Mouse (Mus musculus): ENCODE measurements at regions not wholly inside any gene's neighbourhood (a gene's known extent, or its start where the extent isn't known, plus 50 kb on each side); places are given as distances from the start of the nearest gene placed in this dataset.
A peak's percentile ranks its signal among the peaks of the same experiment; 100 is the strongest.

DNA sequence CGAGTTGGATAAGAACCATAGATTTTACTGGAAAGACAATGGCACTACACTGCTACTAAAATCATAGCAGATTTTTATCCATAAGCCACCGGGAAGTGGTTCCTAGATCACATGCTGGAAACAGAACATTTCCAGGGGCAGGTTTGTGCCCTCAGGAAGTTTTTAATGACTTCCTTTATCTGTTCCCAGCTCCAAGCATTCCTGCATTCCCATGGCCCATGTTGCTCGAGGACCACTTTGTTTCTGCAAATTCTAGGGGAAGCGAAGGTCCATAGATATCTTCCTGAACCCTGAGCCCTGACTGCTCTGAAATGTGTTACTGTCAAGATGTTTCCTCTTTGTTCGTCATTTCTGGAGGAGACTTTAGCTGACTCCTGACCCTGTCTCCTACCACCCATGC lies 235.6 kb upstream of the Map3k1 start:
- no peak for DNase-seq

DNA sequence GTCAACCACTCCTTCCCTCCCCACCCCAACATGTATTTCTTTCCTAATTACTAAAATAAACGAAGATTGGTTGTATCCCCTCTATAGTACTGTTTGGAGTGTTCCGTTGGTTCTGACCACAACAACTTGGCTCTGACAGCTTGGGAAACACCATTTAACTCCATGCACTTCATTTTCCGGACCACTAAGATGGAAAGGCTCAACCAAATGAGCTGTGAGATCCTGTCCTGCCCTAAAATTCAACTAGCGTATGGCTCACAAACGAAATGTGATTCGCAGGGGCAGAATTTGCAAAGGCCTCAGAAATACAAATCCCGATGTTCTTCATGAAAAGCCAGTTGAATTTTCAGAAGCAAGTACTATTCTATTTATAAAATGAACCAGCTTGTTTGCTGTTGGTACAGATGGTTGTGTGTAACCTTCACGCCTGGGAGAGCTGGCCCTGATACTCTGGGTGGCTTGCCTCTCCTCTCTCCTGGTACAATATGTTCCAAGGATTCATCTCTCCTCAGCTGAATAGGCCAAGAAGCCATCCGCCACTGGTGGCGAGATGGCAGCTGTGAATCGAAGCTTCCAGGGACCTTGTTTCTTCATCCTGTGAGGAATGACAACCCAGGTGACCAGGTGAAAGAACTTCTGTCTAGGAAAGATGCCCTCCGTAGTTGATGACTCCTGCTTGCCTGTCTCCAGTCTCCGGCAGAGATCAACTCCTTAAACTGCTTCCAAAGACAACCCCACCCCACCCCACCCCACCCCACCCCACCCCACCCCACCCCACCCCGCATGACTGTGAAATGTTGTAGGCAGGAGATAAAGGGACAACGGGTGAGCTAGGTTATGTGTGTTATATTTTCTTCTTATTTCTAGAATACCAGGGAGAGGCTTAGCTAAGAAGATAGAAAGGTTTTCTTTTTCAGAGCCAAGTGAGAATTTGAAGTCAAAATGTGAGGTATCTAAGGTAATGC lies 237.7 kb upstream of the Map3k1 start:
- no peak for DNase-seq

DNA sequence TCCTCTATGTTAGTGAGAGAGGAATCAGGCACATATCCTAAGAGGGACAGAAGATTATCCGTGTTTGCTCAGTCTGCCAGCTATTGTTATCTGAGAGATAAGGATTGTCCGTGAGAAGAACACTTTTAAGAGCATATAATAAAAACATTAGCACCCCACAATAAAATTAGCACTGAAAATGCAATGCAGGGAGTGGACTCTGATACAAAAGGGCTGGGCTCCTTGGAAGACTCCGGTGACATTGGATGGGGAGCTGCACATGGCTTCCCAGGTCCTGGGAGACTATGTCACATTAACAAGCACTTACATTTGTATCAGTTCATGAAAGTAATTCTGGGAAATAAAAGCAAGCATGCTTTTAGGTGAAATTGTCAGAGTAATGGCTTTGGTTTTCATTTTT lies 238.6 kb upstream of the Map3k1 start:
- no peak for DNase-seq

DNA sequence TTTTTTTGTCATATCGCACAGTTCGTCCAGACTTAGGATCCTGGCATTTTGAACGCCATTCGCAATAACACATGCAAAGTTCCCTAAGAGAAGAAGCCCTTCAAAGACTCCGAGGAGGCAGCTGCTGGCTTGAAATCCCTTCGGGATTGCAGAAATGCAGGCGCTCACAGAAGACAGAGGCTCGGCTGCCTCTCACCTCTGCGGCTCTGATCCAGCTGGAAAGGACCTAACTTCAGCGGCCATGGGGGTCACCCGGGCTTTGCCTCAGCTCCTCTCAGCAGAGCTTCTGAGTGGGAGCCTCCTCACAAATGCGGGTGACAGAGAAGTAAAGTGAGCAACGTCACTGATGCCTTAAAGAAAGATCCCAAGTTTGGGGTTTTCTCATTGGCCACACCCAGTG lies 239.1 kb upstream of the Map3k1 start:
- no peak for DNase-seq

DNA sequence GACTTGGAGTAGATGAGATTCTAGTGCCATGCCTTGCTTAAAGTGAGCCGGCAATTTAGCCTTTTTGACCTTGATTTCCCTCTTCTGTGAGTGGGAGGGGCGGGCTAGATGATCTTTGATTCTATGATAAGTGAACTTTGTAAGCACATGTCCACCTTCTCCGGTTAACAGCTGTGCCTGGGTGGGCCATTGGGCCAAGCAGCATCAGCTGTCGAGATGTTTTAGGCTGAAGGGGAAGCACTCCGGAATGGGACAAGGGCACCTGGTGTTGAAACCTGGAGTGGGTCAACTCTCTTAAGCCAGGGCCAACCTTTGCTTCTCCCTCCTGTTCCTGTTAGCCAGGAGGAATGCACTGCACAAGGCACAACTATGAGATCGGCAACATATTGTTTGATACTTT lies 239.5 kb upstream of the Map3k1 start:
- no peak for DNase-seq

DNA sequence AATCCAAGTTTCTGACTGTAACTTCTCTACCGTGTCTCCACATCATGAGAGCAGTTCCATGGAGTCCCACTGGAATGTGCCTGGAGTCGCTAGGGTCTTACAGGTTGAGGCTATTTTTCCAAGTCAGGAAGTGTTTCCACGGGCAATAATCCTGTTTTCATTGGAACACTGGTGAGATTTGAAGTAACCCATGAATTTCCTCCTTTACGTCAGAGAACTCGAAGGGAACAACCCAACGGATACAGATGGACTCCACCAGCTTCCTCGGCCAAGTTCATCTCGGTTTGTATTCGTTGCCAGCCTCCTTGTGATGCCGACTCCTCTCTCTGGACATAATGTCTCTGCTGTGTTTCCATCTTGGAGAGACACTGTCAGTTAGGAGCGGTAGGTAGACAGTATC lies 237.4 kb upstream of the Ankrd55 start:
- no peak for DNase-seq

DNA sequence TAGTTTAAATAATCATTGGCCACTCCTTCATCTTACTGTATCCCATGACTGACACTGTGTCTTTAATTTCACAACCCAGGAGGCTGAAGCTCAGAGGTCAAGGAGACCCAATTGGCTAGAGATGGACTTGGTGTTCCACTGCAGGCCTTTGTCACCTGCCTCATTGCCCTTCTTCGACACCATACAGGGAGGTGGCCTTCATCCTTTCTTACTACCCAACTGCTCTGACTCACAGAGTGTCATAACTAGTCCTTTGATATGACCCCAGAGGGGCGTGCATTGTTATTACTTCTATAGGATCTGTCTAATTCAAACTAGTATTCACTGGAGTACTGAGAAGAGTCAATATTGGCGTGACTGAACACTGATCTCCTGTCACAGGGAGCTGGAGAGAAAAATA lies 236.2 kb upstream of the Ankrd55 start:
- DNase-seq: no peak

DNA sequence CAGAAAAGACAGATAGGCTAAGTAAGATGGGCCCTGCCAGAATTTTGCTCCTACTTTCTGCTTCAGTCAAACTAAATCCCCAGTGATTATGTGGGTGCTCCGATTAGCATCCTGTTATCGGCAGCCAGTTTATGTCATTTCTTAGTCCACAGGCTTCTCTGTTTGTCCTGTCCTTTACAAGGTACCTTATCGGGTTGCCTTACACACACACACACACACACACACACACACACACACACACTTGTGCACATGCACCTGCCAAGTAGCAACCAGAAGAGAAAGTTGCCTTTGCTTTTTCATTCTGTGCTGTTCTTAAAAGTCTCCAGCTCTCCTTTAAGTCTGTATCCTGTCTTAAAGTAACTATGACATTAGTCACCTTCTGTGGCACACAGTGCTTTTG lies 235.8 kb upstream of the Ankrd55 start:
- DNase-seq: no peak

DNA sequence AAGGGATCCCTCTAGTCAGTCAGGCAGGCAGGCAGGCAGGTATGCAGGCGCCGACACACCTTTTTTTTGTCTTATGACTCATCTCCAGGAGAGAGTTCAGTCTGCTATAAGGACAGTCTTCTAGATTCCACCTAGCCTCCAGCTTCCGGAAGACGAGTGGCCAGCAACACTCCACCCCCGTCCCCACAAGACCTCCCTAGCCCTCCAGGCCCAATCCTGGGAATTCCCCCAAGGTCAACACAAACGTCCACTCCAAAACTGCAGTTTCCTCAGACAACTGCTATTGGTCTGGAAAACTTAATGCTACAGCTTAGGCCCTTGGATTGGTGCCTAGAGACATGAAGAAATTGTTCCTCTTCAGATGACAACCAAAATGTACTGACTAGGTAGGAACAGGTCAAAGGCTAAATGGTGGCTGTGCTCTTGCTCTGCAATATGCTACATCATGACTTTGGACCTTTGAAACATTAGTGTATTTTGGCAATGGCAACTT lies 233.3 kb upstream of the Ankrd55 start:
- no peak for DNase-seq

DNA sequence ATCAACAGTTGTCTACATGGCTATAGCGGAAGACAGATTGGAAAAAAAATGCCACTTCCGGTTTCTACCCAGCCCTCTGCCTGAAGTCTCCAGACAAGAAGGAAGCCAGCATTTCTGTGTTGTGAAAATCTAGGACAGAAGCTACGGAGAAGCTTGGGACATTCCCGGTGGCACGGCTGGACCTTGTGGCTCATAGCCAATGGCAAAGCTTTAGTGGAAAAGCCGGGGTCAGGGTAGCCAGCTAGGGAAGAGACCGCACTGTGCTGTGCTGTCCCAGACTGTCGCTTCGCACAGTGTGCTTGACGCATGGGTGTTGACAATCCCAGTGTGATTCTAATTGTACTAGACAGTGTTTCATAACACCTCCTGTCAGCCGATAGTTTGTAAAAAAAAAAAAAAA lies 230.0 kb upstream of the Ankrd55 start:
- peak; percentile 29 for DNase-seq

DNA sequence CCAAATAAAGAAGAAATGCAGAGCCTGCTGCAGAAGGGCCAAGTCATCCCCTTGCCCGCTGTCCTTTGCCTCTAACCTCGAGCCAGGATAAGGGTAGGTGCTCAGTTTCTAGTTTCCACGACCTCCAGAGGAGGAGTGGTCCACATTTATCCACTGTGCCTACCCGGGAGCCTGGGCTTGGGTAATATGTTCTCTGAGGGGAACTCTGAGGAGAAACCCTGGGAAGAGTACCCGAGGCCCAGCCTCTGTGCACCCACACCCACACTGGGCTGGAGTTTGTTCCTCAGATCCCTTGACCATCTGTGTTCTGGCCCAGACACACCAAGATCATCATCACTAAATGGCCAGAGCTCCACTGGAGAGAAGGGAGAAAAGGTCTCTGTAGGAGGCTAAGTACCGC lies 229.5 kb upstream of the Ankrd55 start:
- no peak for DNase-seq

DNA sequence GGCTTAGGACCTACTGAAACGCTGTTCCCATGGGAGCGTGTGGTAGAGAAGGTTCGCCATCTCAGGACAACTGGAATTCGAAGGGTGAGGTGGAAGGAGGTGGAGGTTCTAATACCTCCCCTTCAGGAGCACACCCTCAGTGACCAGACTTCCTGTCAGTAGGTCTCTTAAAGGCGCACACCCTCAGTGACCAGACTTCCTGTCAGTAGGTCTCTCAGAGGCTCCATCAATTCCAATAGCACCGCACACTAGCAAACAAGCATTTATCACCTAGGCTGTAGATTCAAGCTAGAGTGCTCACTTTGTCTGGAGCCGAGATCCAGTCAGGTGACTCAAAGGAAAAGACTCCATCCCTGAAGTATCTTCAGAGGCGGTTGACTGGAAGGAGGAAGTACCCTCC lies 226.2 kb upstream of the Ankrd55 start:
- peak; percentile 34 for DNase-seq

DNA sequence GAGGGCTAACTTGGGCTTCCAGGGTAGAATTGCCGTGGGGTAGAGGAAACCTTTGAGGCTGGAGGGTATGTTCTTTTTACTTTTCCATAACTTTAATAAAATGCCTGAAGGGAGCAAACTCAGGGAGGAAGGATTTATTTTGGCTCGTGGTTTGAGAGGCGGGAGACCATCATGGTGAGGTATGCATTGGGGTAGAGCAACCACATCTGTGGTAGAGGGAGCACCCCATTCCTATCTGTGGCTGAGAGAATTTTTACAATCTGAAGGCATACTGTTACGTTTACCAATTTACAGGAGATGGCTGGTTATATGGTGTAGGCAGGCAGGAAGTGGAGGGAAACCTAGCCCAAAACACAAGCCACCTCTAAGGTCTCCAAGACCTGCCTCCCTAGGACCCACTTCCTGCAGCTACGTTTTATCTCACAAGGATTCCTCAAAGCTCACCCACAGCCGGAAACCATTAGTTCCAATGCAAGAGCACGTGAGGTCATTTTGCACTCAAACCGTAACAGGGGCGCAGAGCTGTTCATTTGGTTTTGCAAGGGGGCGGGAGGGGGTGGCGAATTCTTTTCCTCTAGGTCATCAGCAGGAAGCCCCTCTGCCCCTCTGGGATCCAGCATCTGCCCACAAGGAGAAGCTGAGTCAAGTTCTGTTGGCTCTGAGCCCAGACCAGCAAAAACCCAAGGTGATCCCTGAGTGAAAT lies 224.7 kb upstream of the Ankrd55 start:
- no peak for DNase-seq

DNA sequence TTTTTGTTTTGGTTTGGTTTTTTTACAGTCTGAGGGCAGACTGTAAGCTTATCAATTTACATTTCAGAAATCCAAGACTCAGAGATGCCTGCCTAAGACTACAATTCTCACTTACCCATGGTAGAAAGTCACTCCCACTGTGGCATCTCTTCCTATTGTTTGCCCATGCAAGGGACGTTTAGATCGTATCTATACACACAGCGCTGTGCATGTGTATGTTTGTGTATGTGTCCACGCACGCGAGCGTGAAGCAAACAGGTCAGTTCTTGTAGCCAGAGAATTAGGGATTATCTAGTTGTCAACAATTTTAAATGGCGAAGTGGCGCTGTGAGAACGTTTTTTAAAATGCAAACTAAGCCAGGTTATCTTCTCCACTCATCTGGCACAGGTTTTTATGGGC lies 223.6 kb upstream of the Ankrd55 start:
- no peak for DNase-seq

DNA sequence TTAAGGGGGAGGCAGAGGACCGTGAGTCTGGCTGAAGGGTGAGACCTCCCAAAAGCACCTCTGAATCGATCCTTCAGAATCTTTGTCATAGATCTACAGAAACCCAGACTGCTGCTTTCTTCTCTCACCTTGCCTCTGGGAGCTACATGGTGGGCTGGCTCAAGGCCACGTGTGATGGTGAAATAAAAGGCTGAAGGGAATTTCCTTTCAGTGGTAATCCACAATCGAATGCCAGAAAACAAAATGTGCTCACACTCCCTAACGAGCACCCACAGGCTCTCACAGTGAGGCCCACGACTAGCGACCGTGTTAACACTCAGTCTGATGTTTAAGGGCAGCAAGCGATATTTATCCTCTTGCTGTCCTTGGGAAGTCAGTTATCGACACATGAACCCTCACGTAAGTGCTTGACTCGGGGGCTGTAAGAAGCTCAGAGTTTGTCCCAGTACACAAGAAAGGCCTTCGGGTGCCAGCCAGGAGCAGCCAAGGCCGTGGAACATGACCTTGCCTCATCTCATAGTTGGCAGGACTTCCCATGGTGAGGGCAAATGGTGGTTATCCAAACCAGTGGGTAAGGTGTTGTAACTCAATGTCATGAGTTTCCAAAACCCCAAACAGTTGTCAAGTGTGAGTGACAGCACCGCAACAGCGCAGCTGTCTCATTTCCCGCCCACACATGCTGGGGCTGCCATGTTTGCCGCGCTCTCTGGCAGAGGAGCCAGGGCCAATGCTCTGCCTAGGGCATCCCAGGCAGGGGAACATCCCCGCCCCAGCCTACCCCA lies 221.0 kb upstream of the Ankrd55 start:
- DNase-seq: peak; percentile 58

DNA sequence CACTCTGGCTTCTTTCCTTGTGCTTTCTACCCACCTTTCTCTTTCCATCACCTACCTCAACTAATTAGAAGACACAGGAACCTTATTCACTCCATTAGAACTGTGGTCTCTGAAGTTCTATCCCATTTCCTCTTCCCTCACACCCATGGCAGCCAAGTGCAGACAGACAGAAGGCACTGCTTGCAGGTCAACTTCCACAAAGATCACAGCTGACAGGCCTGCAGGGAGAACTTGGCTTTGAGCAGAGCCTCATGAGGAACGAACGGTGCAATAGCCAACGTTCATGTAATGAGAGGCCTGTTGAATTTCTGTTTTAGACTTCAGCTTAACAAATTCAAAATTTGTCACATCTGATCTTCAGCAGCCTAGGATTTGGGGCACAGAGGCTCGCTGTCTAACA lies 217.5 kb upstream of the Ankrd55 start:
- DNase-seq: peak; percentile 33

DNA sequence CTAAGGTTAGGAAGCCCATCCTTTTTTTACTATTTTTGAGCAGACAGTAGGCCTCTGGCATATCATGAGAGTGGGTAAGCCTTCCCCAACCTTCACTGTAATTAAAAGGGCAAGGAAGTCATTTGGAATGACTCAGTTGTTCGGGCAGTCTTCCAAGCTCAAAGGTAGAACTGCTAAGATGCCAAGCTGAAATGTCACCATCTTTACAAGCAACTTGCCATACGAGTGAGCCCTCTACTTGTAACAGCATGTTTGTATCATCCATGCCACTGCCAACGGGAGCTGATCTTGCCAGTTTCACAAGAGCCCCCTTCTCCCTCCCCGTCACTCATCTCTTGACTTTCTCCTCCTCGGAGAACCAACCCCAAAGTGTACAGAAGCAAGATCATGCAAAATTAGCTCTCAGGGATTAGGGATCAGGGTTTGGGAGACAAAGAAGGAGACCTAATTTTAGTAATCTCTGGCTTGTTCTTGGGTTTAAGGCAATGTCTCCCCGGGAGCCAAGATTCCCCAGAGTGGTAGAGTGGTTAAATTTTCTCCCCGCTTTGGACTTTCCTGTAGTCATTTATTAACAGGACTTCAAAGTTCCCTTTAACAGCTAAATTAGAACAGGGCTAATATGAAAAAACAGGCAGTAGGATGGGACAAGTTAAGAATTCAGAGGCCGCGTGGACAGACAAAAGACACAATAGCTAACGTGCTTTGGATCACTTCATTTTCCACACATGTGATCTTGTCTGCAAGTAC lies 216.9 kb upstream of the Ankrd55 start:
- peak; percentile 65 for DNase-seq

DNA sequence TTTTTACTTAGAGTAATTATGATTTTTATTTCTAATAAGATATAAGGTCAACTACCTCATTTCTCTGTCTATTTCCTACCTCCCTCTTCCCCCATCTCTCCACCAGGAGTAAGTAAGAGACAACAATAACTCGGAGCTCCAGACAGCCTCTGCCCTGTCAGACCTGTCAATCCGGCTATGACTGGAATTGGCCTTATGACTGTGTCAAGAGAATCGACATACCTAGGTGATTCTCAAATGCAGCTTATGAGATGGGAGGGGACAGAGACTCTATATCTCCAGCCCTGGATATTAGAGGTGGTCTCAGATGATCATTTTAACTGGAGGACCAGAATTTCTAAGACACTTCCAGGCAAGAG lies 216.3 kb upstream of the Ankrd55 start:
- DNase-seq: no peak

DNA sequence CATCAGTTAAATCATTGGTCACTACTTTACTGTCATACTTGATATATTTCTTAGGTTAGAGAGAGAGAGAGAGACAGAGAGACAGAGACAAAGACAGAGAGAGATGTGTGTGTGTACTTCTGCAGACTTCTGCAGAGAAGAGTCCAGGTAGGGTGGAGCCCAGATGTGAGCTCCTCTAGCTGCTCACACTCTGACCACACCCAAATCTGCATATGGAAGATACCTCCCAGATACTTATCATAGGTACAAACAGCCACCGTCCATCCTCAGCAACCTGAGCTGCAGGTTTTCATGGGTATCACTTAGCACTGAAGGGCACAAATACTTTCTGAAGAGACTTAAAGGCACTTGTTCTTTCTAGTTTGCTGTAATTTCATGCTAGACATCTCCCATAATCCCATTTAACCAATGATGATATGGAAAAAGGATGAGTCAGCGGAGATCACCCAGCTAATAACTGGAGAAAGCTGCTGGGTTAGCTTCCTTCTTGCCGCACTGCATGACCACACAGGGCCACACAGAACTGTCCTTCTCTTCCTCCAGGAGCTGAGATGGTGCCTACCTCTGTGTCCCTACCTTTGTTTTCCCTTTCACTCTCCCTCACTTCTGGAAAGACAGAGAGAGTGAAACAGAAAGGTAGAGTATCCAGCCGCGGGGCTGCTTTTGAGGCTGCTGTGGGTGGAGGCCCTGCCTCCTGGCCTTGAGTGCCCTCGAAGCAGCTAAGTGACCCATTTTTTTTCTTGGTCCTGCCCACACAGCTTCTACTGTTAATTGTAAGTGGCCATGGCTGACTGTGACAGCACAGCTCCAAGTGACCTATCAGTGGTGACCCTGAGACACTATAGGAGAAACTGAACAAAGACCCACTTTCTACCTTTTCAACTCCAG lies 214.5 kb upstream of the Ankrd55 start:
- no peak for DNase-seq

DNA sequence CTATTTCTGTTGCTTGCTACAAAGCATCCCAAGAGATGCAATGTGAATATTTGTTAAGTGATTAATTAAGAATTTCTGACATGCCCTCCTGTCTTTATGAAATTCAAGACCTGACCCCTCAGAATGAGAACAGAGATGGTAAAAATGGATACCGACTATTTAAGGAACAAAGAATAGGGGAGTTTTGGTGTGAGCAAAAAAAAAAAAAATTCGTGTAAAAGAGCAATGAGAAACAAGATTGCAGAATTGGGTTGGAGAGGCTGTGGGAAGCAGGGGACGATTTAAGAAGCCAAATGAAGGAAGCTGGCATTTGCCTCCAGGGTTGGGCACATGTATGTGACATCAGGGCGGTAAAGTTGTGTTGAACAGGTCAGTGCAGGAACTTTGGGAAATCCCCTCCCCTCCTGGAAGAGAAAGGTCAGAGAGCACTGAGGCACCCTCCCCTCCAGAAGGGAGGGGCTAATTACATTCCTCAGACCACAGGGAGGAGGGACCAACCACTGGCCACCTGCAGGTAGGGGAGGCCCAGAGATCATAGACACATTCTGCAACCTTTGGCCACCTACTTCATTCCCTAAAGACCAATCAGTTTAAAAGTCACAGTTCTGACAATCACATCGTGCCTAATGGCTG lies 212.3 kb upstream of the Ankrd55 start:
- peak; percentile 65 for DNase-seq

DNA sequence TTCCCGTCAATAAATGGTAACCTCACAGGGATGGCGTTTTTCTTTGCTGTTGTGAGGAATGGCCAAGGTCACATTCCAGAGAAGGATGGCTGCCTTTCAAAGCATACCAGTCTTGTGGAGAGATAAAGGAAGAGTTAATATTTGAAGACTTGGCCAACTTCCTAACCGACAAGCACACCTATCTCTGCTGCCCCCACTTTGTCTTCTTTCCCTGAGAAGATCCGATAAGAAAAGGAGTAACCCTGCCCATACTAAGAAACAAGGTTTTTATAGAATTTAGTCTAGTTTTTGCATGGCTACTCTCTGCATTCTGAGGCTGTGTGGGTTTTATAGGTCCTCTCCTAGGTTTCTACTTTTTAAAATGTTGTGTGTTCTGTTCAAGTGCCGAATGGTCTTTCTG lies 210.2 kb upstream of the Ankrd55 start:
- DNase-seq: no peak

All from kidney, adult 11 months (tissue).